ENCODE assay signal across 17 mouse cellular contexts in the genomic region with DNA sequence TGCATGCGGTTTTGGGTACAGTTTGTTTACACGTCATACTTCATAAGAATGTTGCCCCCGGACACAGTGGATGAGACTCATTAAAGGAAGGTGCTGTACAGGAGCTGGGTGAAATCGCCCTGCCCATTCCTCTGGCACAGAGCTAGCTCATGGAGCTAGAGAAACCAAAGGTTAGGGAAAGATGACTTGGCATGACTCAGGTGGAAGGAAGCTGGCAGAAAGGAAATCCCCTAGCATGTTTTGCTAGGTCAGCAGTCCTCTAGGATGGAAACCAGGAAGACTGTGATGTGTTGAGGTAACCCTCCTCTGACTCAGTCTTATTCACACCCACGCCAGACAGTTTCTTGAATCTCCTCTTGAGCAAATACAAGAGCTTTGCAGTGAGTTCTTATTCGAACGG. TPM values are rescaled to one million over a fixed set of nuclear protein-coding genes. Genes with fewer than 3 reads are reported as not detected.
DNase-seq lines count a peak whose midpoint lies in the region; ATAC-seq lines count a peak whose summit lies in the region.
"Had no signal": no experiment of that assay in that cellular context is flagged by ENCODE, and none has a peak within 500 bp of the region (broad histone marks: within the 10 kb centered on the region; RNA-seq: fewer than 3 reads in every experiment).

No protein-coding gene starts in this region.

- H3K9me3 ChIP-seq in heart, embryonic 14.5 days (ENCODE audit: control insufficient read depth, low read length): no peaks in the 10 kb centered on the region
- no peaks in the 10 kb centered on the region for H3K9me3 ChIP-seq in intestine, embryonic 16.5 days (ENCODE audit: control insufficient read depth, low read length)
- H3K9me3 ChIP-seq: embryonic facial prominence, embryonic 12.5 days; forebrain, embryonic 10.5 days; liver, embryonic 12.5 days had no signal

- peak overlapping the region in 1 of 2 experiments; percentile 42; a peak in 2 of 4 replicates for H3K27ac ChIP-seq in heart, embryonic 14.5 days (replicated peaks in 1 of 2; ENCODE audit: control insufficient read depth in 1 of 2, insufficient read depth in 1 of 2, low read depth in 2 of 2, low read length in 2 of 2)
- no peak overlapping the region for H3K27ac ChIP-seq in intestine, embryonic 16.5 days (ENCODE audit: low read length)
- H3K27ac ChIP-seq: embryonic facial prominence, embryonic 12.5 days; forebrain, embryonic 10.5 days; kidney, postnatal 0 days; liver, embryonic 12.5 days had no signal

- ATAC-seq in heart, embryonic 14.5 days (ENCODE audit: insufficient number of reproducible peaks, insufficient read depth, low FRiP score, low read depth): peak; percentile 77
- peak; percentile 78 for ATAC-seq in intestine, embryonic 16.5 days
- no peak for ATAC-seq in activated CD4-positive, CD25-positive, alpha-beta regulatory T cell, adult 4 months
- ATAC-seq: liver, embryonic 12.5 days had no signal

- H3K36me3 ChIP-seq in heart, embryonic 14.5 days (ENCODE audit: control insufficient read depth, insufficient read depth, low read length): no peaks in the 10 kb centered on the region
- no peaks in the 10 kb centered on the region for H3K36me3 ChIP-seq in intestine, embryonic 16.5 days (ENCODE audit: control insufficient read depth, insufficient read depth, low read length)
- H3K36me3 ChIP-seq: embryonic facial prominence, embryonic 12.5 days; forebrain, embryonic 10.5 days; liver, embryonic 12.5 days had no signal

- intact Hi-C loops in heart, postnatal 36 days (cut with DNase I): no loop called here

- no peak overlapping the region for H3K4me3 ChIP-seq in heart, embryonic 14.5 days (ENCODE audit: control insufficient read depth in 1 of 2, insufficient read depth in 1 of 2, low read depth in 1 of 2, low read length in 2 of 2)
- H3K4me3 ChIP-seq in intestine, embryonic 16.5 days (ENCODE audit: low read length): no peak overlapping the region
- H3K4me3 ChIP-seq: embryonic facial prominence, embryonic 12.5 days; forebrain, embryonic 10.5 days; liver, embryonic 12.5 days had no signal

- no peaks in the 10 kb centered on the region for H3K4me1 ChIP-seq in heart, embryonic 14.5 days (ENCODE audit: control insufficient read depth in 2 of 2, insufficient read depth in 2 of 2, low read length in 2 of 2)
- H3K4me1 ChIP-seq in intestine, embryonic 16.5 days (ENCODE audit: control insufficient read depth, insufficient read depth, low read length): no peaks in the 10 kb centered on the region
- H3K4me1 ChIP-seq: liver, embryonic 12.5 days had no signal

- H3K9ac ChIP-seq in heart, embryonic 14.5 days (ENCODE audit: low read length): no peak overlapping the region
- no peak overlapping the region for H3K9ac ChIP-seq in intestine, embryonic 16.5 days (ENCODE audit: low read depth, low read length)
- H3K9ac ChIP-seq: embryonic facial prominence, embryonic 12.5 days; liver, embryonic 12.5 days had no signal

- no peak overlapping the region for H3K4me2 ChIP-seq in heart, embryonic 14.5 days (ENCODE audit: low read length)
- H3K4me2 ChIP-seq in intestine, embryonic 16.5 days (ENCODE audit: low read depth, low read length): no peak overlapping the region
- H3K4me2 ChIP-seq: embryonic facial prominence, embryonic 12.5 days; liver, embryonic 12.5 days had no signal

- DNase-seq in heart, postnatal 36 days: no peak
- DNase-seq in urinary bladder, postnatal 14 days (ENCODE audit: low spot score): peak; percentile 17
- DNase-seq in urinary bladder, postnatal 10 days (ENCODE audit: low spot score): no peak
- no peak for DNase-seq in c-Kit-positive CD71-positive TER-119-positive erythroid progenitor cells, embryonic 14.5 days (ENCODE audit: low spot score)
- DNase-seq: adrenal gland, postnatal 25 days; cerebellum, postnatal 25 days; lung, postnatal 10 days had no signal

- 58% methylated on average over 7 of the region's 7 CpGs for WGBS in heart, embryonic 14.5 days
- WGBS in intestine, embryonic 16.5 days: 69% methylated on average over 7 of the region's 7 CpGs

- H3K27me3 ChIP-seq in heart, embryonic 14.5 days (ENCODE audit: control insufficient read depth, insufficient read depth, low read length): no peaks in the 10 kb centered on the region
- H3K27me3 ChIP-seq in intestine, embryonic 16.5 days (replicated peaks; ENCODE audit: control insufficient read depth, insufficient read depth, low read length): no peaks in the 10 kb centered on the region
- H3K27me3 ChIP-seq: CH12.LX; embryonic facial prominence, embryonic 12.5 days; liver, embryonic 12.5 days had no signal

RNA-seq across cellular contexts. Expression of a gene that starts 17.4 kb away (rescaled TPM):
- polyA plus RNA-seq in heart, embryonic 14.5 days (2014; fragmentation: Nextera tagmentation; extraction: Ambion mirVana): 7.5 and 7.8 TPM in 2 replicates
- total RNA-seq in heart, postnatal 36 days (2021): 1 to 10 TPM; 3.2 to 3.4 TPM
- polyA plus RNA-seq in intestine, embryonic 16.5 days (2015; fragmentation: Nextera tagmentation; extraction: Ambion mirVana): 4.5 and 4.9 TPM in 2 replicates
- 10 to 100 TPM; 15.2 to 18.1 TPM for polyA plus RNA-seq in activated CD4-positive, CD25-positive, alpha-beta regulatory T cell, adult 4 months (2017; shearing (Covaris generic))
- total RNA-seq: CH12.LX had no signal

RNA-seq across cellular contexts. Expression of a gene that starts 21.7 kb away (rescaled TPM):
- polyA plus RNA-seq in heart, embryonic 14.5 days (2014; fragmentation: Nextera tagmentation; extraction: Ambion mirVana): not detected in 2 replicates
- under 1 TPM in 1 of 2 experiments, not detected in 1; 0.05 TPM for total RNA-seq in heart, postnatal 36 days (2021)
- polyA plus RNA-seq in intestine, embryonic 16.5 days (2015; fragmentation: Nextera tagmentation; extraction: Ambion mirVana): not detected in 2 replicates
- polyA plus RNA-seq in activated CD4-positive, CD25-positive, alpha-beta regulatory T cell, adult 4 months (2017; shearing (Covaris generic)): not detected
- total RNA-seq: CH12.LX had no signal
- polyA plus RNA-seq: embryonic facial prominence, embryonic 12.5 days; forebrain, embryonic 10.5 days; kidney, postnatal 0 days; liver, embryonic 12.5 days; midbrain, postnatal 0 days; neural tube, embryonic 14.5 days had no signal
